Mouse (Mus musculus) G1E (cell line): ENCODE measurements at regions not wholly inside any gene's neighbourhood (a gene's known extent, or its start where the extent isn't known, plus 50 kb on each side); places are given as distances from the start of the nearest gene placed in this dataset.

Experiments used
- CTCF ChIP-seq: IDR thresholded peaks from 2 replicates; pipeline ENCODE4 v1.5.1; 2012; ENCODE audit warnings: low read depth, low read length, inconsistent platforms, mixed read lengths
- GATA1 ChIP-seq: IDR thresholded peaks from 2 replicates; pipeline ENCODE4 v1.6.1; 2012; ENCODE audit warnings: borderline replicate concordance, low read length, inconsistent platforms, mixed read lengths
- GATA2 ChIP-seq: IDR thresholded peaks from 2 replicates; pipeline ENCODE4 v1.6.1; 2012; ENCODE audit warnings: low read depth, low read length, inconsistent platforms, borderline replicate concordance
- POLR2AphosphoS5 ChIP-seq: IDR thresholded peaks from 2 replicates; pipeline ENCODE4 v1.6.1; 2012; ENCODE audit warnings: low read depth, low read length, inconsistent platforms; ENCODE audit not compliant: insufficient replicate concordance

DNA sequence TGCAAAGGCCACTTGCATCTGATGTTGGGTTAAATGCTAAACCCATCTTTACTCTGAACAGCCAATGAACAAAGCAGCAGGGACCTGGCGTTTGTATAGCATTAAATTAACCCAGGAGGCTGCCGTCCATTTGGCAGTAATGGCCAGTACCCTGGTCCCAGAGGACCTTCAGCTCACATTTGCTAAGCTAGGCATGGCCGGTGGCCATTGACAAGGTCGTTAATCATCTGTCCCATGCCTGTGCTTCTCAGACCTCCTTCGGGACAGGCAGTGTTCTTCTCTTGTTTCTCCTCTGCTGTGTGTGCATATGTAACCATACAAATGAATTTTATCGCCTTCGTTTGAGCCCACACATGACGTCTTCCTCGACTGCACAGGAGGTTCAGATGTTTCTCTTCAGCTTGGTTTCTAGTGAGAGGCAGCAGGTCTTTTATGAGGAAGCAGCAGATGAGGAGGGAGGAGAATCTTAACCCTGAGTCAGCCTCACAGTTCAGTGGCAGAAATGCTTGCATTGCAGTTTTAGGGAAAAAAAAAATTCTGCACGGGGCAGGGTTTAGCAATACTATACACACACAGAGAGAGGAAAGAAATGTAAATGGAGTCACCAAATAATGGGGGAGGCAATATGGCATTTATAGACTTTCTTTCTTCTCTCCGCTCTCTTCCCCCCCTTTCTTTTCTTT lies 235.9 kb downstream of the Med10 start:
- no peak for TF ChIP-seq GATA1
- TF ChIP-seq CTCF: no peak
- no peak for TF ChIP-seq GATA2
- no peak for TF ChIP-seq POLR2AphosphoS5
